Mouse (Mus musculus) frontal cortex, postnatal 25 days (tissue): ENCODE measurements around the gene Pitpnm3.
A peak's percentile ranks its signal among the peaks of the same experiment; 100 is the strongest.
"Not testable (repeated sequence)": the region's sequence is repeated elsewhere in the genome, so short reads cannot be mapped to it uniquely, and the experiment has no call there.

Source experiments
- DNase-seq, 2 experiments: peaks; one replicate each; pipeline ENCODE4 v3.0.0; 2022; ENCODE audit warnings: low spot score in 2 of 2

The Pitpnm3 gene

DNA sequence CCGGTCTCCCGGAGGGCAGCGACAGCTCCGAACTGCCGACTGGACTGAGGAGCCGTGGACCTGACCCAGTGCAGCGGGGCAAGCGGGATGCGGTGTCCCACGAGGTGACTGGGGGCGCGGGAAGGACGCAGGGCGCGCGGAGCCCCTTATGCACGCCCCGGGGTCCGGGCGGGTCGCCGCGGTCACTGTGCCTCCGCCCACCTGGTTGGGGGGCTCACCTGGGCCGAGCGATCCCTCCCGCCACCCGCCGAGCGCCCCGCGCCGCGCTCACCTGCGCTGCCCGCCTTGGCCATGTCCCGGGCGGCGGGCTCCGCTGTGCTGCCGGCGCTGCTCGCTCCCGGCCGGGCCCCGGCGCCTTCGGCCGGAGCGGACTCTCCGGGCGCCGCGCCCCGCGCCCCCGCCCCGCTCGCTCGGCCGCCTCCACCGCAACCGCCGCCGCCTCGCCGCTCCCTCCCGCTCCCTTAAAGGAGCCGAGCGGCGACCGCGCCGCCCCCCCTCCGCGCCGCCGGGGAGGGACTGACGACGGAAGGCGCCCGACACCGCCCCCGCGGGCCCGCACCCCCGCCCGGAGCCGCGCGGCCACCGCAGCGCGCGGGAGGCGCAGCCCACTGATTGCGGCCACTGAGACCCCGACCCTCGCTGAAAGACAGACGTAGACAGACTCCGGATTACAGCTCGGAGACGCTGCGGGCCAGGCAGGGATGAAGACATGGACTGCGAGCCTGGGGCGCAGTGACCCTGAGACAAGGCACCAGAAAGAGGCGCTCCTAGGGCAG, at the start of gene Pitpnm3:
Pitpnm3 (minus strand) TSS at position 396 of the 776 bp plus-strand sequence.
- DNase-seq = peak in 1 of 2 experiments; percentile 35

DNA sequence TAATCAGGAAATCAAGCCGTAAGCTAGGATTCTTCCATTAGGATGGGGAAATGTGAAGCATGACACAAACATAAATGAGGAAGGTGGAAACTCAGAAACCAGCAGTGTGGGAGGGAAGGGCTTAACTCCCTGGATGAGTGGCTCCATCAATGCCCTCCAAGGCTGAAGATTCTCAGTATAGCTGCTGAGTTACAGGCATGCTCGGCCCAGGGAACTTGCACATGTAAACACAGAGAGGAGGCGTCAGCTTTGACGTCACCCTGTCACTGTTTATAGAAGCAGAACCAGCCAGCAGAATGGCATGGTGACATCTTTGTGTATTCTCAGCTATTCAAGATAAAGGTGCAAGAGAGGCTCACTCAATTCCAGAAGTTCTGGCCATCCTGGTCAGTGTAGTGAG, 48.7 kb upstream of the Pitpnm3 start:
- no peak for DNase-seq

DNA sequence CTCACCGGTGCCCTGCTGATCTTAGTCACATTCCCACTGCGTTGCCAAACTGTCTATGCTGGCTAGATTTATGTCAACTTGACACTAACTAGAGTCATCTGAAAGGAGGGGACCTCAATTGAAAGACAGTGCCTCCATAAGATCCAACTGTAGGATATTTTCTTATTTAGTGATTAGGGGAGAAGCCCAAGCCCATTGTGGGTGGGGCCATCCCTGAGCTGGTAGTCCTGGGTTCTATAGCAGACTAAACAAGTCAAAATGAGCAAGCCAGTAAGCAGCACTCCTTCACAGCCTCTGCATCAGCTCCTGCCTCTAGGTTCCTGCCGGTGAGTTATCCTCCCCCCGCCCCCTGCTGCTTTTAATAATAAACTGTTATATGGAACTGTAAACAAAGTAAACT, 45.6 kb upstream of the Pitpnm3 start:
- no peak for DNase-seq

DNA sequence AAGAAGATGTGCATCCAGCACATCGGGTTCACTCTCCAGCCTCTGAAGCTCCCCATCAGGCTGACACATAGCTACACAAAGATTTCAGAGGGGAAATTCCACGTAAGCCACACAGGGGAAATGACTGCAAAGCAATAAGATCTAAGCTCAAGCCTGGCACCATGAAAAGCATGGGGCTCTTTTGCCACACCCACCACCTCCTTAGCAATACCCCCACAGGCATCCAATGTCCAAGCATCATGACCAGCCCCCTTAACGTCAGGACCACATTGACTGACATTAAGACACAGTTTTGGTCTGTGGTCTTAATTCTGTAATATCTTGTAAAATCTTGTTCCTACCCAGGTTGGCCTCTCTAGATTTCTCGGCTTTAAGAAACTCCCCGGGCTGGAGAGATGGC, 45.0 kb upstream of the Pitpnm3 start:
- no peak for DNase-seq

DNA sequence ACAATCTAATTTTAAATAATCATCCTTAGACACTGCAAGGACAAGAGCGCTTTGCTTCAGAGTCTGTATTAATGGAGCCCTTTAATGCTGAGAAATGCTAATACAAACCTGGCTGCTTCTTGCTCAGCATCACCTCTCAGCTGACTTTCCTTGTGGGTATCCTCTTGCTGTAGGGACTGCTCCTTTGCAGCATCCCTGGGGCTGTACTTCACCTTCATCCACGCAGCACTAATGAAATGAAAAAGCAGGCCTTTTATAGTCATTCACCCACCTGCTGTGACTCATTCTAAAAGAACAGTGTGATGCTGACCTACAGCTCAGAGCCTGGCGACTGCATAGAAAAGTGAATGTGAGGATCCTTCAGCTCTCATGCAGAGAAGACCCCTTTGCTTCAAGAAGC, 41.0 kb upstream of the Pitpnm3 start:
- DNase-seq = no peak

DNA sequence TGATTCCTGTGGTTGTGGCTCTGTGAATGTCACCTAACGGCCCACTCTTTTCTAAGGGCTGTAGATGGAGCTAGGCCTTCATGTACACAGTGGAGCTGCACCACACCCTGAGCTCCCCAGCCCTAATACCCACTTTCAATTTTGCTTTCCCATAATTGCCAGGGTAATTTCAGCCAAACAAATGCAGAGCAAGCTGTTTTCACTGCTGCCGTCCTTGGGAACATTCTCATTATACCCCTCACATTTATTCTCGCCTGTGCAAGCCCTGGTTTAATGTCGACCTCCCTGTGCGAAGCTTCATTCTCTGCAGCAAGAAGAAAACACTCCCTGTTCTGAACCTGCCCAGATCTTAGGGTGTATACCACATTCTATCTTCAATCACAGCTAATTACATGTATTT, 40.4 kb upstream of the Pitpnm3 start:
- no peak for DNase-seq

DNA sequence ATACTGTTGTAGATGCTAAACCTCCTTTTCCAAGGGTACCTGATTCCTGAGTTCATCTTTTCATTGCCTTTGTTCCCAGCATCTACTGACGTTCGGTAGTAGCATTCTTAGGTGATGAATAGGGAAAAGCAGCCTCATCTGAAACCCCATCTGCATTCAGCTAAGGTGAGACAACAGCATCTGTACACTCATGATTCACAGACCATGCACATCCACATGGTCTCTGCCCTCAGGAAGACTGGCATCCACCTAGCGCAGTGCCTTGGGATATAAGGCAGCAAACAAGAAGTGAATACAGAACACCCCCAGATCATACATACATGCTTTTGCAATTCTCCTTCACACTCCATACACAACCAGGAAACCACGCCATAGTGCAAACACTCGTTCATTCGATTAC, 39.1 kb upstream of the Pitpnm3 start:
- DNase-seq = no peak

DNA sequence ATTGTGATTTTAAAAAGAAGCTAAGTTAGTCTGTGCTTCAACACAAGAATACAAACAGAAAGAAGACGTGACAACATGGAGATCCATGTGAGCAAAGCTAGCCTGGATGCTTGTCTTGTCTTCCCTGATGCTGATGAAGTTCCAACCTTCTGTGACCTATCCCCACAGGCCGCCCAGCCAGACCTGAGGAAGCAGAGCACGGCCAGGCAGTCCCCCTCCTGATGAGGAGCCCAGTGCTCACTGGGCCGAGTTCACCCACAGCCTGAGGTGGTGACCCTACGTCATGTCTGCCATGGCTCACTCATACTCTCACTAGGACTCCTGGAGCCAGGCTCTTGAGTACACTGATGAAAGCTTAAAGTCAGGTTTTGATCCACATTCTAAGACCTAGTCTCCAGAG, 37.9 kb upstream of the Pitpnm3 start:
- no peak for DNase-seq

DNA sequence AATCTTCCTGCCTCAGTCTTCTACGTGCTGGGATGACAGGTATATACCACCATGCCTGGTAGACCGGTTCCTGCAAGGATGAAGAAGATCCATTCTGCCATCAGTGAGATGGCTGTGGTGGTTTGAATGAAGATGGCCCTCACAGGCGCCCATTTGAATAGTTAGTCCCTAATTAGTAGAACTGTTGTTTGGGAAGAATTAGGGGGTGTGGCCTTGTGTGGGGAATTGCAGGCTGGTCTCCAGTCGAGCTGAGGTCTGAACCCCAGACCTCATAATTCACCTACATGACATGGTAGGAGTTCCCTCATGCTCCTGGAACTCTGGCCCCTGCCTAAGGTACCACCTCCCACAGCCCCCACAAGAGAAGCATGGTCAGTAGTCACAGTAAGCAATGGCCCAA, 36.3 kb upstream of the Pitpnm3 start:
- DNase-seq = not testable (repeated sequence)

DNA sequence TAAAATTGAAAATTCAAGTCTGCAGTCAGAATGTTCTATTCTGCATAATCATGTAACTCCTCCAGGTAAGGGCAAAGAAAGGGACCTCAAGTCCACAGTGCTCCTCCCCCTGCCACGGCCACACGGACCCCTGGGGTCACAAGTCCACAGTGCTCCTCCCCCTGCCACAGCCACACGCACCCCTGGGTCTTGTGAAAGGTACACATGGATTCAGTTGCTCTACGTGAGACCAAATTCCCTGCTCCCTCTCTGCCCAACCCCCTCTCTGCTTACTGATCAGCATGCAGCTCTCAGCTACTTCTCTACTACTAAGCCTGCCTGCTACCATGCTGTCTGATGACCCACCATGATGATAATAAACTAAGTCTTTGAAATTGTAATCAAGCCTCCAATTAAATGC, 34.3 kb upstream of the Pitpnm3 start:
- DNase-seq = no peak

DNA sequence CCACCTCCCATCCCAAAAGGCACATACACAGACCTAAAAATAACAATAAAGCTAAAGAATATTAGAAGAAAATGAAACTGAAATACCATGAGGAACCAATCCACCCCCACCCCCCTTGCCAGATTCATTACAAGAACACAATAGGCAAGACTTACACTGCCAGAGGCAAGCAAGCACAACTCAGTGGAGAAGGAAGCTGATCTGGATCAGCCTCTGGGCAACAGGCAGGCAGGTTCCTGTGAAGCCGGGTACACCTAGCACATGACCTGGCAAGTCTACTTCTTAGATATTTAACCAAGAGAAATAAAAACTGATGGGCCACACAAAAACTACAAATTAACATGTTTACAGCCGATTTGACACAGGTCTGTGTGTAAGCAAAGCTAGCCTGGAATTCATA, 27.6 kb upstream of the Pitpnm3 start:
- no peak for DNase-seq

DNA sequence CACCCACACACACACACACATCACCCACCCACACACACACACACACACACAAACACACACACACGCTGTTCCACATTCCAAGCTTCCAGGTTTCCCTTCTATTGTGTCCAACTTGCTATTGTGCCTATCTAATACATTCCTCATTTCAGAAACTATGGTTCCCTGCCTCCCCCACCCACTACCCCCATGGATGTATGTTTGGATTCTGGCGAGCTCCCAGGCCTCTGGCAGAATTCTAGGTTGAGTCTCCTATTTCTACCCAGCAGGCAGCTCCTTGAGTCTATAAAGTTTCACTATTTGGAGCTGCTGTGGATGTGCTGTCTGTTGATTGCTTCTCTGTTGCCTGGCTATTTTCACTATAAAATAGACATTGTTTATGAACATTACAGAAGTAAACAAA, 21.0 kb upstream of the Pitpnm3 start:
- DNase-seq = no peak

DNA sequence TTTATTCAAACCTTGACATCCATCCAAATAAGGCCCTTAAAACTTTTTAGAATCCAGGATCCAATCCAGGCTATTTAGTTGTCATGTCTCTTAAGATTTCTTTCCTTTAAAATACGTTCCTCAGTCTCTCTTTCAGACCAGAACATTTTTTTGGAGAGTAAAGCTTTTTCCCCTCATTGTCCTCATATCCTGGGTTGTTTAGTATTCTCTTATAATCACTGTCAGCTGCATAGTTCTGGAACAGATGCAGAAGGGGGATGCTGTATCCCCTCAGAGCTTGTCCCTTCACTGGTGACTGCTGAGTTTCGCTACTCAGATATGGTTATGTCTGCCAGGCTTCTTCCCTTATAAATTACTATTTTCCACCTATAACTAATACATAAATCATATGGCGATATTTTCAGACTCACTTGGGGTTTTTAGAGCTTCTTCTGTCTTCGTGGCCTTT, 20.4 kb upstream of the Pitpnm3 start:
- no peak for DNase-seq

DNA sequence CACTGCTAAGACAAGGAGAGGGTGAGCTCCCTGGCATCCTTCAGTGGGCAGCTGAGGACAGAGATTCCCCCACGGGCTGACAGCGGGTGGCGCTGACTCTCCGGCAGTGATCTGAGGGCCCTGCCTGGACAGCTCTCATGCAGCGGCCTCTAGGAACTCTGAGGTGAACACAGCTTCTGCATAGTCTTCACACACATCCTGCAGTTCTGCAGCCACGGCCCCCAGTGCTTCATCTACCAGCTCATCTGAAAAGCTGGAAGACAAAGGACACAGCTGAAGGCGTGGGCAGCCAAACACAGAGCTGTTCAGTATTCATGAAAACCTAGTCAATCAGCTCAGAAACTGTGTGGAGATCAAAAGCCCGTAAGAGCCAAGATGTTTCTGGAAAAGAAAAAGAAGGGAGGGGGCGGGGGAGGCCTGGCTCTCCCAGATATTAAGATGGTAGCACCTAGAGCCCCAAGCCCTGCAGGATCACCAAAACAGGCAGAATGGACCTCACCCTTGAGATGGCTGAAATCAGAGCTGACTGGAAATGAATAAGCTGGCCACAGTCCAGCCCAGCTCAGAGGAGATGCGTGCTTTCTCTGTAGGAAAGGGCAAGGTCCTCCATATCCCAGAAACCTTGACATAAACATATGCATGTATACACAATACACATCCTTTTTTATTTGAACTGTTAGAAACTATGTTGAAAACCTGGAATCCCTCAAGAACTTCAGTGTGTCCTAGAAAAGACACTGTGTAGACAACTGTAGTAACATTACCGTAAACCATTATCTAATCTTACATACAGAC, 19.8 kb upstream of the Pitpnm3 start:
- no peak for DNase-seq

DNA sequence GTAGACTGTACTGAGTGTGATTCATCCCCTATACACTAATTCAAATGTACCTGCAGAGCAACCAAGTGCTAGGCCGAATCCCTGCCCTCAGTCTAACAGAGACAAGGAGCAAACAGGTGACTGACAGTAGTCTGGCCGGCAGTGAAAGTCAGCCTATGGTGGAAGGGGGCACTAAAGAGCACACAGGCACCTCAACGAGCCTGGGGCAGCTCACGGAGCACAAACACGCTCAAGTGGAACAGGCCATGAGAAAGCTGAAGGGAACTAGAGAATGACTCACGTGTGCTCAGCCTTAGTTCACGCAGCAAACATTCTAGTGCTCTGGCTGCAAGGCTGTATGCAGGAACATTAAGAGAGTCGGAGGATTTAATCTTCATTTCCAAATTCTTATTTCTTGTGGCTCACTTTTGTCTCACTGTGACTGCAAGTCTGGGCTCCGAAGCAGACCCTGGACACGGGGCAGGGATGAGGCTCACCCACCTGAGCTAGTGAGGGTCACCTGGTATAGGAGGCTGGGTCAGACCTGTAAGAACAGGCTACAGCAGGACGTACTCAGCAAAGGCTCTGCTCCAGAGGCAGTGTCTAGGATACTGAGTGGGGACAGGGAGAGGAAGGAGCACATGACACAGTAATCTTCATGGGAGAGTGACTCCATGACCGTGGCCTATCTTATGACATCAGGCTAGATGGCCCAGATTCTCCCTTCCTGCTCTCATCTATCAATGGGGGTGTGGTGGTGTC, 17.7 kb upstream of the Pitpnm3 start:
- no peak for DNase-seq

DNA sequence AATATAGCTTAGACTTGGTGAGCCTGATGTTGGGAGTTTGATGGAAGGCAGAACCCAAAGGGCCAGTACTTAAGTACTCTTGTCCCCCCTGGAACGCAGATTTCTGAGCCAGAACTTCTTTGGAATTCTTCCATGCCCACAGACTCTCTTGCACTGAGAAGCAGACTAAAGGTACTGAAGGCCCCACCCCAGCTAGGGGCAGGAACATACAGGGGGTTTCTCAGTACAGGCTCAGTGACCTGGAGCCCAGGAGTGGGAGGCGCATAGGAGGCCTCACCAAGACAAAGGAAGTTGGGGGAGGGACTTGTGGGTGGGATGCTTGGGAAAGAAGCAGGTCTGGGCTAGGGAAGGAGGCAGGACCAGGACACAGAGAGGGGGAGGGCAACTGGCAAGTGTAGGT, 15.5 kb upstream of the Pitpnm3 start:
- DNase-seq = no peak

DNA sequence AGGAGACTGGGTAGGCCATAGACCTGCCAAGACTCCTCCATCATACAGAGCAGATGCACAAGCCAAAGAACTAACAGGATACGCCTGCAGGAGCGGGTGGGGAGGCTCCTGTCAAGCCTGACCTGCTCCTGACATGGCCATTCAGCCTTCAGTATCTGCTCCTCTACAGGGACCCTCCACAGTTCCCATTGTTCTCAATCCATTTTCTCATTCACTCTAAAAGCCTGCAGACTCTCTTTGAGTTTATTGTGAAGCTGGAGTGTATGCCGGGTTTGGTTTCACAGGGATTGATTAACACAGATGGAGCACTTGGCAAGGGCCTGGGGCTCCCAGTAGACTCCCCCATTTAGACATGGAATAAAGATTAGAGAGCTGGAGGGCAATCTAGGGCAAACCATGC, 12.3 kb upstream of the Pitpnm3 start:
- no peak for DNase-seq

DNA sequence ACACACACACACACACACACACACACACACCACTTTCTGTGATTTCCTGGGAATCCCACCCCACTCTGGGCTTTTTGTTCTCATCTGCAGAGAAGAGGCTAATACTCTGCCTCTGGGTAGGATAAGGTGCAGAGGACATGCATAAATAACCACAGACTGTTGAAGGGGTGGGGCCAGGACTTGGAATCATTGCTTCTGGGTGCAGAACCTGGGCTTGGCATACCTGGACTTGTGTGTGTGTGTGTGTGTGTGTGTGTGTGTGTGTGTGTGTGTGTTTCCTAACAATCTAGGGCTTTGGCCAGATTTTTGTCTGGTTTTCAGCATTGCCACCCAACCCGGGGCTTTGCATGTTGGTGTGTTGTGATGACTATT, 10.3 kb upstream of the Pitpnm3 start:
- DNase-seq = no peak

DNA sequence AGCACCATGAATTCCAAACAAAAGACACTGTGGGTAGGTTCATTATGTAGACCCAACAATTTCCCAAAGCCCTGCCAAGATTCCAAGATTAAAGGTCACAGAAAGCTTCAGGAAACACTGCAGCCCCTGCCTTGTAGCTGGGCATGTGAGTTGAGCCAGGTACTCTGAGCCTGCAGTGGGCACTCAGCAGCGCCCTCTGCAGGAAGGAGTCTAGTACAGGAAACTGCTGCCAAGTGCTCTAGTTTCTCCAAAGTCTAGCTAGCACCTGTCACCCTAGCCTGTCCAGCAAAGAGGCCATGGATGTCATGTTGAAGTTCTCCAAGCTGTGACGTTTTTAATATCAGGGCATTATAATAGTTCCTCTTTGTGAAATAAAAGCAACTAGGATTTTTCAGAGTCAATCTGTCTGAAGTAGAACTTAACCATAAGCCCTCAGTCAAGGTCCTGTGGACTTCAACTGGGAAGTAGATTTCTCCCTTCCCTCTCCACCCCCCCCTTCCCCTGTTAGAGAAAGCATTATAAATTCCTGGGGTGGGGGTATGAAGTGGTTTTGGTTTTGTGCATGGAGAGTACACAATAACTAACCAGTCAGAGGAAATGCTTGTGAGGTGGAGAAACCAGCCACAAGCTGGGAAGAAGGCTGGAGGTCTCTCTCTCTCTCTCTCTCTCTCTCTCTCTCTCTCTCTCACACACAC, 9.8 kb upstream of the Pitpnm3 start:
- DNase-seq = no peak

DNA sequence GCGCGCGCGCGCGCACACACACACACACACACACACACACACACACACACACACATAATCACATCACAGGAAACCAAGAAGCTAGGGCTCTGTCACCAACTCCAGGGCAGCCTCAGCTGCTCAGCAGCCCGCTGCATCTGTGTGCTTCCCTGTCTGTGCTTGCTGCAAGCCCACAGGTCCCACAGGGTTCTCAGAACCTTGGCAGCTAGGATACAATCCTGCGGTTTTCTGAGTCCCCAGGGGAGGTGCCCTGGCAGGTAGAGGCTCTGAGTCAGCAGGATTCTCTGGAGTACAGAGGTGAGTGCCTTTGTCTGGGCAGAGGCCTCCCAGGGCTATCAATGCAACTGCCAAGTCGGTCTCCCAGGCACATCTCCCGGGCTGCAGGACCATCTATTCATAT, 7.3 kb upstream of the Pitpnm3 start:
- DNase-seq = no peak

DNA sequence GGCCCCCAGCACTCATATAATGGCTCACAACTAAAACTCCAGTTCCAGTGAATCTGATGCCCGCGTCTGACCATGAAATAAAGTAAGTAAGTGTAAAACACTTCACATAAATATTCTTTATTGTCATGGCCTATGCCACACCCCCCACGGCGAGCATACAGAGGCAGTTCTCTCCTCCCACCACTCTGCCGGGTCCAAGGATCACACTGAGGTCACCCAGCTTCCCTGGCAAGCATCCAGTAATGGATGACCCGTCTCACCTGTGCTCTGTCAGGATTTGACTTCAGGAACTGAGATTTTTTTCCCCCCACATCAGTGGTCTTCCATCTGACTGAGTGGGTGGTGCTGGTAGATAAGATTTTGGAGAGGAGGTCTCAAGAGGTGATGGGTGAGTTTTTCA, 4.6 kb upstream of the Pitpnm3 start:
- DNase-seq = no peak
